Mouse (Mus musculus): Measurements from ENCODE around the gene Zdhhc24.

DNA sequence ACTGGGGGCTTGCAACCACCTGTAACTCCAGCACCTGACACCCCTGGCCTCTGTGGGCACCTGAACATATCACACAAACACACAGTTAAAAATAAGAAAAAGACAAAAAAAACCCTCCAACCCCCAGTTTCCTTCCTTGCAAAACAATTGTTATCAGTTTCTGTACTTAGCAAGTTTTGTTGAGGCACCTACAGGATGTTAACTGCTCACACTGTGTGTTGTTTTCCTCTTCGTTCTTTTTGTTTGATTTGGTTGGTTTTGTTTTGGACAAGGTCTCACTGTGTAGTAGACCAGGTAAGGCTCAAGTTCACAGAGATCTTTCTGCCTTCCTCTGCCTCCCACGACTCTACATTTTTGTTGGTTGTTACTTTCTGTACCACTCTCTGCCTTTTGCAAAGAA lies 35.9 kb upstream of the Zdhhc24 start:
- TF ChIP-seq CTCF (conservative IDR thresholded peaks at IDR 0.05; ENCODE audit: low read length) (no peak), POU5F1 (IDR thresholded peaks at IDR 0.05; ENCODE audit: borderline replicate concordance, low read length) (no peak)
